Mouse (Mus musculus): ENCODE data around the gene Plpp3. TPM values are rescaled to one million over a fixed set of nuclear protein-coding genes. Genes with fewer than 3 reads are reported as not detected.

The Plpp3 gene
- polyA plus RNA-seq, 1 experiment from 2014 or later, result 60.2 TPM

DNA sequence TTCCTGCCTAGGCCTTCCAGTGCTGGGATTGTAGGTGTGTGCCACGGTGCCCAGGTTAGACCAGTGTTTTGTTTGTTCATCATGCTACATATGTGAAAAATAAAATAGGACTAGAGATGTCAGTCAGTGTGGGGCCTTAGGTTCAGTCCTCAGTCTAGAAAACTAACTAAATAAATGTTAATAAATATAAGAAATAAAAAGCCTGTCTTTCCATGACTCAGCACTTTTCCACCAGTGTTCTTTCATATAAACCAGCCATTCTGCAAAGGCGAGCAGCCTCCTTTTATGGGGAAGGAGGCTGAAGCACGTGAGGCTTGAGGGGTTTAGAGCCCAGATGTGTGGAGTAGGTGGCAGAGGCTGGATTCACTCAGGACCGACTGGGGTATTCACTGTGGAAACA, 50.5 kb downstream of the Plpp3 start:
- Histone ChIP-seq H3K27ac (replicated peaks) (peak overlapping the region; percentile 58), H3K27me3 (ENCODE audit: control insufficient read depth, insufficient read depth, low read length) (no peaks in the 10 kb centered on the region), H3K9me3 (ENCODE audit: control insufficient read depth, low read length) (no peaks in the 10 kb centered on the region), H3K4me3 (ENCODE audit: low read depth, low read length) (no peak overlapping the region), H3K9ac (ENCODE audit: low read length) (no peak overlapping the region), H3K36me3 (ENCODE audit: control insufficient read depth, insufficient read depth, low read length) (peaks cover 17% of the 10 kb centered on the region), H3K4me1 (replicated peaks; ENCODE audit: control insufficient read depth, insufficient read depth) (peaks cover 17% of the 10 kb centered on the region), H3K4me2 (replicated peaks; ENCODE audit: low read depth) (no peak overlapping the region)
- no peak for TF ChIP-seq EP300 (optimal IDR thresholded peaks at IDR 0.05)
- TF ChIP-seq CTCF (IDR thresholded peaks at IDR 0.05; ENCODE audit: low read depth), result no peak
- DNase-seq (ENCODE audit: low spot score) (no peak), ATAC-seq (ENCODE audit: low FRiP score, low TSS enrichment) (no peak)
- WGBS, result 85% methylated on average over 4 of the region's 4 CpGs

GRCm38 (mm10) chr4:105208977-105209376, 51.8 kb downstream of the Plpp3 start:
- 83% methylated on average over 5 of the region's 5 CpGs for WGBS
- no peak overlapping the region for H3K4me3 ChIP-seq (ENCODE audit: low read depth, low read length)
- no peaks in the 10 kb centered on the region for H3K9me3 ChIP-seq (ENCODE audit: control insufficient read depth, low read length)
- no peaks in the 10 kb centered on the region for H3K27me3 ChIP-seq (ENCODE audit: control insufficient read depth, insufficient read depth, low read length)
- peaks cover 17% of the 10 kb centered on the region for H3K36me3 ChIP-seq (ENCODE audit: control insufficient read depth, insufficient read depth, low read length)
- H3K27ac ChIP-seq (replicated peaks), result no peak overlapping the region
- ATAC-seq (ENCODE audit: low FRiP score, low TSS enrichment) (no peak), DNase-seq (ENCODE audit: low spot score) (no peak)
- no peak overlapping the region for H3K4me2 ChIP-seq (replicated peaks; ENCODE audit: low read depth)
- no peak for TF ChIP-seq CTCF (IDR thresholded peaks at IDR 0.05; ENCODE audit: low read depth)
- no peak for TF ChIP-seq EP300 (optimal IDR thresholded peaks at IDR 0.05)
- no peak overlapping the region for H3K9ac ChIP-seq (ENCODE audit: low read length)
- H3K4me1 ChIP-seq (replicated peaks; ENCODE audit: control insufficient read depth, insufficient read depth), result peaks cover 8% of the 10 kb centered on the region

GRCm38 (mm10) chr4:105213314-105213713, 56.2 kb downstream of the Plpp3 start:
- Histone ChIP-seq H3K9me3 (ENCODE audit: control insufficient read depth, low read length) (no peaks in the 10 kb centered on the region), H3K4me1 (replicated peaks; ENCODE audit: control insufficient read depth, insufficient read depth) (peaks cover 5% of the 10 kb centered on the region; the same call in 1 of the 2 replicates), H3K4me2 (replicated peaks; ENCODE audit: low read depth) (no peak overlapping the region), H3K27me3 (ENCODE audit: control insufficient read depth, insufficient read depth, low read length) (no peaks in the 10 kb centered on the region), H3K4me3 (ENCODE audit: low read depth, low read length) (no peak overlapping the region), H3K9ac (ENCODE audit: low read length) (no peak overlapping the region), H3K27ac (replicated peaks) (0 out of 2 replicates have a peak overlapping the region, but pooled peaks have one; percentile 18), H3K36me3 (ENCODE audit: control insufficient read depth, insufficient read depth, low read length) (peaks cover 20% of the 10 kb centered on the region)
- DNase-seq (ENCODE audit: low spot score) (no peak), ATAC-seq (ENCODE audit: low FRiP score, low TSS enrichment) (no peak)
- TF ChIP-seq EP300 (optimal IDR thresholded peaks at IDR 0.05), result no peak
- no peak for TF ChIP-seq CTCF (IDR thresholded peaks at IDR 0.05; ENCODE audit: low read depth)

DNA sequence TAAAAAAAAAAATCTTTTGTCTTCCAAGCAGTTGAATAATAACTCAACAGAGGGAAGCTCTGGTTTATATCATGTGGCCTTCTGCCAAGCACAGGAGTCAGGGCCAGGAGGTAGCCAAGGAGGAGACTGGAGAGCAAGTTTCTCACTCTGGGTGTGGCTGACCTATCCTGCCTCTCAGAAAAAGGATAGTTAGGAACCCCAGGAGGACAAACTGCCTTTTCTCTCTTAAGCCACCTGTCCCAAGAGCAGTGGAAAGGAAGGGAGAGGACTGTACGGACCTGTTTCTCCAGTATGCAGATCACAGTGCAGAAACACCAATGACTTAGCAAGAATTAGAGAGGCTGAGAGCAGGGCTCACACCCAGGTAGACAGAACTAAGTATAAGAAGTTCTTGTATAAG, 57.3 kb downstream of the Plpp3 start:
- TF ChIP-seq EP300 (optimal IDR thresholded peaks at IDR 0.05) (peak; percentile 80), CTCF (IDR thresholded peaks at IDR 0.05; ENCODE audit: low read depth) (no peak)
- 38% methylated on average over 1 of the region's 1 CpGs for WGBS
- no peak overlapping the region for H3K4me2 ChIP-seq (replicated peaks; ENCODE audit: low read depth)
- peak overlapping the region; percentile 70 for H3K27ac ChIP-seq (replicated peaks)
- peaks cover 5% of the 10 kb centered on the region; the same call in 1 of the 2 replicates for H3K4me1 ChIP-seq (replicated peaks; ENCODE audit: control insufficient read depth, insufficient read depth)
- peak; percentile 55 for DNase-seq (ENCODE audit: low spot score)
- ATAC-seq (ENCODE audit: low FRiP score, low TSS enrichment), result peak; percentile 80
- peaks cover 14% of the 10 kb centered on the region for H3K36me3 ChIP-seq (ENCODE audit: control insufficient read depth, insufficient read depth, low read length)
- no peak overlapping the region for H3K4me3 ChIP-seq (ENCODE audit: low read depth, low read length)
- H3K9me3 ChIP-seq (ENCODE audit: control insufficient read depth, low read length), result no peaks in the 10 kb centered on the region
- no peaks in the 10 kb centered on the region for H3K27me3 ChIP-seq (ENCODE audit: control insufficient read depth, insufficient read depth, low read length)
- H3K9ac ChIP-seq (ENCODE audit: low read length), result no peak overlapping the region

DNA sequence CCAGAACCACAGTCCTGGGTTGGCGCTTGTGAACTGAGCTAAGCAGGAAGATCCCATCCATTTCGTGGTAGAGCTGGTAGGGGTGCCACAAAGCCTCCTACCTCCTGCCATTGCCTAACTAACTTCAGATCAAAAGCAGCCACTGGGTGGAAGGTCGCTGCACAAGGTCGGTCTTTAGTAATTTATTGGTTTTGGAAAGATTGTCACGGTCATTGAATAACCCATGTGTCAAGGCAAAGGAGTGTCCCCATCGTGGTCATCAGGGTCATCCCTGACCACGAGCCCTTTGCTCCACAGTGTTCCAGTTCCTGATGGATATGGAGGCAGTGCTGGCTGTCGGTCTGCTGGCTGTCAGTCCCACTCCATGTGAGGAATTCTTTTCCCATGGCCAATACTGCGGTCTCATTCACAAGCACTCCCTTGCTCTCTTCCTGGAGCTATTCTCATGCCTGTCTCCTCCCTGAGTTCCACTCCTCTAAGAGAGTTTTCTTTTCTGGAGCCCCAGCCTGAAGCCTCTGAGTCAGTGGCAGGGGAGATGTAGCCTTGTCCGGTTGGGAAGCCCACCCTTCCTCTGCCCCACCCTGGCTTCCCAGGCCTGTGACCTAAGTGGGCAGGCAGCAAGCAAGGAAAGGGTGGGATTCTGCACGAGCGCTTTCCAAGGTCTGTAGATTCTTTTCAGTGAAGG, 58.7 kb downstream of the Plpp3 start:
- Histone ChIP-seq H3K27ac (replicated peaks) (peak overlapping the region; percentile 70; the same call in 1 of the 2 replicates), H3K4me1 (replicated peaks; ENCODE audit: control insufficient read depth, insufficient read depth) (peaks cover 5% of the 10 kb centered on the region; the same call in 1 of the 2 replicates), H3K4me2 (replicated peaks; ENCODE audit: low read depth) (no peak overlapping the region), H3K36me3 (ENCODE audit: control insufficient read depth, insufficient read depth, low read length) (peaks cover 15% of the 10 kb centered on the region), H3K27me3 (ENCODE audit: control insufficient read depth, insufficient read depth, low read length) (no peaks in the 10 kb centered on the region), H3K9ac (ENCODE audit: low read length) (no peak overlapping the region), H3K4me3 (ENCODE audit: low read depth, low read length) (no peak overlapping the region), H3K9me3 (ENCODE audit: control insufficient read depth, low read length) (no peaks in the 10 kb centered on the region)
- TF ChIP-seq EP300 (optimal IDR thresholded peaks at IDR 0.05), result no peak
- TF ChIP-seq CTCF (IDR thresholded peaks at IDR 0.05; ENCODE audit: low read depth), result no peak
- no peak for ATAC-seq (ENCODE audit: low FRiP score, low TSS enrichment)
- no peak for DNase-seq (ENCODE audit: low spot score)
- WGBS, result 78% methylated on average over 12 of the region's 12 CpGs

DNA sequence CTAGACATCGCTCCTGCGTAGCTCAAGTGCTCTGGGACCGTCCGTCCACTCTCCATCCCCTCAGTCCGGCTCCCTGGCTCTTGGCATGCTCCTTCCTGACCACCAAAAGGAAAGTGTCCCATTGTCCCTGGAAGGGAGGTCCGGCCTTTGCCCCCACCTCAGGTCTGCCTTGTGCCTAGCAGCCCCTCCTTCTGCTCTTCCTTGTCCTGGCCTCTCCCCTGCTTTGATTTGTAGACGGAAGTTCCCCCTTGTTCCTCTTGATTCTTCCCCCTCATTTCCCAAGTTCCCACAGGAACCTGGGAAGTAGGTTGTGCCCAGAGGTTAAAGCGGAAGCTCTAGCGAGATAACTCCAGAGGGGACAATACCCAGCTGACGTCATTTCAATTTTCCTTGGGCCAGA, 61.1 kb downstream of the Plpp3 start:
- H3K9ac ChIP-seq (ENCODE audit: low read length), result no peak overlapping the region
- DNase-seq (ENCODE audit: low spot score) (no peak), ATAC-seq (ENCODE audit: low FRiP score, low TSS enrichment) (no peak)
- H3K4me1 ChIP-seq (replicated peaks; ENCODE audit: control insufficient read depth, insufficient read depth), result peaks cover 6% of the 10 kb centered on the region
- 81% methylated on average over 10 of the region's 10 CpGs for WGBS
- no peaks in the 10 kb centered on the region for H3K9me3 ChIP-seq (ENCODE audit: control insufficient read depth, low read length)
- H3K4me2 ChIP-seq (replicated peaks; ENCODE audit: low read depth), result no peak overlapping the region
- H3K27me3 ChIP-seq (ENCODE audit: control insufficient read depth, insufficient read depth, low read length), result no peaks in the 10 kb centered on the region
- no peak overlapping the region for H3K4me3 ChIP-seq (ENCODE audit: low read depth, low read length)
- H3K36me3 ChIP-seq (ENCODE audit: control insufficient read depth, insufficient read depth, low read length), result peaks cover 16% of the 10 kb centered on the region
- TF ChIP-seq CTCF (IDR thresholded peaks at IDR 0.05; ENCODE audit: low read depth) (no peak), EP300 (optimal IDR thresholded peaks at IDR 0.05) (no peak)
- H3K27ac ChIP-seq (replicated peaks), result no peak overlapping the region
